Mouse (Mus musculus): ENCODE results near the gene Synm. TPM values are rescaled to one million over a fixed set of nuclear protein-coding genes. Genes with fewer than 3 reads are reported as not detected.

Synm gene
- polyA plus RNA-seq, 1 experiment from 2014 or later, result 0.07 TPM

DNA sequence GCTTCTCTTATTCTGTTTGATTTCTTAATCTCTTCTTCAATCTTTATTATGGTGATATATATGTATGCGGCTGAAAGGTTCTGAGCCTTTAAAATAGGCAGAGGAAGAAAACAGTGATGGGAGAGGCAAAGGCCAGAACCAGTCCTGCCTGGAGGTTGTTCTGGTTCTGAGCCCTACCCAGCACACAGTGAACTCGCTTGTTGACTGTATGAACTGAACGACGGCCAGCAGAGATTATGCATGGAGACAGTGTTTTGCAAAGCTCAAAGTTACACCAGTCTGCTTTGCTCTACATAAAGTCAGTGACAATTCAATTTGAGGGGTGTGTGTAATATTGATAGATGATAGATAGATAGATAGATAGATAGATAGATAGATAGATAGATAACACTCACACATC, 60.2 kb downstream of the Synm start:
- H3K4me3 ChIP-seq (replicated peaks), result no peak overlapping the region
- H3K27ac ChIP-seq, result no peak overlapping the region
- no peak overlapping the region for H3K4me2 ChIP-seq
- DNase-seq (no peak), ATAC-seq (ENCODE audit: low read depth) (no peak)
- H3K9me3 ChIP-seq (replicated peaks), result no peaks in the 10 kb centered on the region
- WGBS (ENCODE audit: insufficient replicate concordance), result 79% methylated on average over 4 of the region's 4 CpGs
- no peaks in the 10 kb centered on the region for H3K27me3 ChIP-seq
- H3K36me3 ChIP-seq, result no peaks in the 10 kb centered on the region
- no peaks in the 10 kb centered on the region for H3K4me1 ChIP-seq (replicated peaks)
- H3K9ac ChIP-seq, result no peak overlapping the region

GRCm38 (mm10) chr7:67697892-67698630, 61.5 kb downstream of the Synm start:
- Histone ChIP-seq H3K9me3 (replicated peaks) (no peaks in the 10 kb centered on the region), H3K27ac (no peak overlapping the region), H3K4me3 (replicated peaks) (no peak overlapping the region), H3K4me2 (no peak overlapping the region), H3K4me1 (replicated peaks) (no peaks in the 10 kb centered on the region), H3K9ac (no peak overlapping the region), H3K27me3 (no peaks in the 10 kb centered on the region), H3K36me3 (no peaks in the 10 kb centered on the region)
- DNase-seq (no peak), ATAC-seq (ENCODE audit: low read depth) (no peak)
- WGBS (ENCODE audit: insufficient replicate concordance), result 84% methylated on average over 28 of the region's 28 CpGs

DNA sequence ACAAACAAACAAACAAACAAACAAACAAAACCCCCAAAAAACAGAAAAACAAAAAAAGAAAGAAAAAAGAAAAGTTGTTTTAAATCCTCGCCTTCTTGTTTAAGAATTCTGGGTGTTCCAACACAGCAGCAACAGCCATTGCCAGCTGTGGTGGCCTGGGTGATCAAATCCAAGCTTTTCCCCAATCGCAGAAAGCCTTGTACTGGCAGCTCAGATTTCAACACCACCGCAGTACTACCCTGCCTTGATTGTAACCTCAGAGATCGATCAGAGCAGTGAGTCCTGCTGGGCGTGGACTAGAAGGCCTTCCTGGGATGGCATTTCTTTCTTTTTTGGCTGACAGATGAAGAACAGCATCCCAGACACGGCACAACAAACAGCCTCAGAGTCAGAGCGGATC, 63.6 kb downstream of the Synm start:
- Histone ChIP-seq H3K27me3 (no peaks in the 10 kb centered on the region), H3K36me3 (no peaks in the 10 kb centered on the region), H3K27ac (no peak overlapping the region), H3K9me3 (replicated peaks) (no peaks in the 10 kb centered on the region), H3K4me2 (no peak overlapping the region), H3K9ac (no peak overlapping the region), H3K4me1 (replicated peaks) (no peaks in the 10 kb centered on the region), H3K4me3 (replicated peaks) (no peak overlapping the region)
- ATAC-seq (ENCODE audit: low read depth) (no peak), DNase-seq (no peak)
- 58% methylated on average over 7 of the region's 7 CpGs for WGBS (ENCODE audit: insufficient replicate concordance)

- H3K36me3 ChIP-seq, result no peaks in the 10 kb centered on the region
- 83% methylated on average over 23 of the region's 23 CpGs for WGBS (ENCODE audit: insufficient replicate concordance)
- no peak overlapping the region for H3K4me2 ChIP-seq
- no peak overlapping the region for H3K27ac ChIP-seq
- H3K9me3 ChIP-seq (replicated peaks), result no peaks in the 10 kb centered on the region
- H3K4me3 ChIP-seq (replicated peaks), result no peak overlapping the region
- DNase-seq (no peak), ATAC-seq (ENCODE audit: low read depth) (no peak)
- H3K9ac ChIP-seq, result no peak overlapping the region
- H3K4me1 ChIP-seq (replicated peaks), result no peaks in the 10 kb centered on the region
- no peaks in the 10 kb centered on the region for H3K27me3 ChIP-seq
Measured at GRCm38 (mm10) chr7:67692791-67693538, 66.6 kb downstream of the Synm start.

DNA sequence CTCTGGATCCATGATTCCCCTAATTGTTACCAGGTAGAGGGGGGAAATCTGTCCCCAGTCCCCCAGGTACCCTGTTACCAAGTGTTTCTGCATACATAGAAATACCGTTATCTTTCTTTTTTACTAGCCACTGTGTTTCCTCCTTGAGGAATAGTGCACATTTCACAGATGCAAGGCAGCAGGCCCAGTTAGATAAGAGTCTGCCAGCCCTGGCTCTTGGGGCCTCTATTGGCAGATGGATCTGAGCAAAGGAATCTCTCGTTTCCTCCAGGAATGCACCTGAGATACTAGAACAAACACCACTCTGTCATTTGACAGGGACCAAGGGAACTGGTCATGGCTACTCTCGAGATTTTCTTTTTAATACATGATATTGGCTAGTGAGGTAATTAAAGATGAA, 67.4 kb downstream of the Synm start:
- Histone ChIP-seq H3K4me1 (replicated peaks) (no peaks in the 10 kb centered on the region), H3K4me3 (replicated peaks) (no peak overlapping the region), H3K9me3 (replicated peaks) (no peaks in the 10 kb centered on the region), H3K27ac (no peak overlapping the region), H3K9ac (no peak overlapping the region), H3K27me3 (no peaks in the 10 kb centered on the region), H3K36me3 (no peaks in the 10 kb centered on the region), H3K4me2 (no peak overlapping the region)
- 31% methylated on average over 3 of the region's 3 CpGs for WGBS (ENCODE audit: insufficient replicate concordance)
- ATAC-seq (ENCODE audit: low read depth) (no peak), DNase-seq (no peak)

DNA sequence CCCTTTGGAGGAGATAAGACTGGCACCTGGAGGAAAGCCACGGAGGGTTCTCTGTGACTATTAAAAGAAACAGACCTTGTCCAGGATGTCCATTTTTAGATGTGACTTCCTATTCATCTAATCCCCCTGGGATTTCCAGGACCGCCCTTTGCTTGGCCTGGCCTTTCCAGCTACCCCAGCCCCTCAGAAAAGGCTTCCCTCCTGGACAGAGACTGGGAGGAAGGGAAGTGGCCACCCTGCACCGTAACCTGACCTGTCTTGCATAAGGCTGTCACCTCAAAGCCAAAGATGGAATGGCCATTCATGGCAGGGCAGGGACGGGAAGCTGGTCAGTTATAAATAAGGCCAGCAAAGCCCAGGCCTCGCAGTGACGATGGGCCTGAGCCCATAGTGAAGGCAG, 68.5 kb downstream of the Synm start:
- Histone ChIP-seq H3K4me2 (no peak overlapping the region), H3K4me1 (replicated peaks) (no peaks in the 10 kb centered on the region), H3K27me3 (no peaks in the 10 kb centered on the region), H3K4me3 (replicated peaks) (no peak overlapping the region), H3K27ac (no peak overlapping the region), H3K9ac (no peak overlapping the region), H3K9me3 (replicated peaks) (no peaks in the 10 kb centered on the region), H3K36me3 (no peaks in the 10 kb centered on the region)
- ATAC-seq (ENCODE audit: low read depth) (no peak), DNase-seq (no peak)
- WGBS (ENCODE audit: insufficient replicate concordance), result 65% methylated on average over 6 of the region's 6 CpGs

GRCm38 (mm10) chr7:67689793-67690192, 69.7 kb downstream of the Synm start:
- H3K27me3 ChIP-seq, result no peaks in the 10 kb centered on the region
- H3K9ac ChIP-seq, result no peak overlapping the region
- H3K9me3 ChIP-seq (replicated peaks), result no peaks in the 10 kb centered on the region
- H3K27ac ChIP-seq, result no peak overlapping the region
- 56% methylated on average over 7 of the region's 7 CpGs for WGBS (ENCODE audit: insufficient replicate concordance)
- DNase-seq, result no peak
- no peak overlapping the region for H3K4me3 ChIP-seq (replicated peaks)
- no peak for ATAC-seq (ENCODE audit: low read depth)
- H3K36me3 ChIP-seq, result peaks cover 4% of the 10 kb centered on the region
- H3K4me1 ChIP-seq (replicated peaks), result no peaks in the 10 kb centered on the region
- H3K4me2 ChIP-seq, result no peak overlapping the region

DNA sequence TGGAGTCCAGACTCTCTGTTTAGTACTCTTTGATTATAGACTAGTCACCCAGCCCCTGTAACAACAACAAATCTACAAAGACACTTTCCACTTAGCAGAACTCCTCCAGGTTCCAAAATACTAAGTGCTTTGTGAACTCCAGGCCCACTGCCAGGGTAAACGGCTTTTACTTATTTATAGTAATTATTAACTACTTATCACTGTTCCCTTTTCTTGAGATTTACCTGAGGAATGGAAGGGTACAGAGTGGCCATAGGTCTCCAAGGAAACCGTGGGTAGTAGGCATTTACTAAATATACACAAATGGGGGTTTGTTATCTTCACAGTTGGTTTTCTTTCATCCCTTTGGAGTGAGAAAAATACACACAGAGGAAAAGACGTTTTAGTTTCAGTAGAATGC, 71.3 kb downstream of the Synm start:
- Histone ChIP-seq H3K4me2 (no peak overlapping the region), H3K27ac (no peak overlapping the region), H3K9me3 (replicated peaks) (no peaks in the 10 kb centered on the region), H3K27me3 (no peaks in the 10 kb centered on the region), H3K36me3 (peaks cover 4% of the 10 kb centered on the region), H3K9ac (no peak overlapping the region), H3K4me1 (replicated peaks) (no peaks in the 10 kb centered on the region), H3K4me3 (replicated peaks) (no peak overlapping the region)
- no peak for ATAC-seq (ENCODE audit: low read depth)
- WGBS (ENCODE audit: insufficient replicate concordance), result 39% methylated on average over 3 of the region's 3 CpGs
- no peak for DNase-seq

- Histone ChIP-seq H3K4me3 (replicated peaks) (no peak overlapping the region), H3K9ac (no peak overlapping the region), H3K4me1 (replicated peaks) (no peaks in the 10 kb centered on the region), H3K36me3 (peaks cover 4% of the 10 kb centered on the region), H3K27me3 (no peaks in the 10 kb centered on the region), H3K4me2 (no peak overlapping the region), H3K9me3 (replicated peaks) (no peaks in the 10 kb centered on the region), H3K27ac (no peak overlapping the region)
- DNase-seq (no peak), ATAC-seq (ENCODE audit: low read depth) (no peak)
- WGBS (ENCODE audit: insufficient replicate concordance), result 89% methylated on average over 3 of the region's 3 CpGs
Measured at GRCm38 (mm10) chr7:67686545-67686944, 73.0 kb downstream of the Synm start.

DNA sequence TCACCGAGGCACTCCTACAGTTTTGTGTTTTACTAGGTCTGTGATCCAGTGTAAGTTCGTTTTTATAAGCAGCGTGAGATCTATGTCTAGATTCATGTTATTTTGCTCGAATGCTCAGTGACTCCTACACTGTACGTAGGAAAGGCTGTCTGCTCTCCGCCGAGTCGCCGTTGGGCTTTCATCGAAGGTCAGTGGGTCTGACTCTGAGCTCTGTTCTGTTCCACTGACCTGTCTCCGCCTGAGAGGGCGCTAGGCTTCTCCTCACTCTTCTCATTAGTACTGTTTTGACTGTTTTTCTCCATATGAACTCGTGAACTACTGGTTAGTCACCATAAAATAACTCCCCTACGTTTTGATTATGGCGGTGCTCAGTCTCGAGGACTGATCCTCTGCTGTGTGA, 76.5 kb downstream of the Synm start:
- 73% methylated on average over 16 of the region's 16 CpGs for WGBS (ENCODE audit: insufficient replicate concordance)
- no peak overlapping the region for H3K9ac ChIP-seq
- H3K27me3 ChIP-seq, result no peaks in the 10 kb centered on the region
- no peaks in the 10 kb centered on the region for H3K9me3 ChIP-seq (replicated peaks)
- no peaks in the 10 kb centered on the region for H3K4me1 ChIP-seq (replicated peaks)
- H3K4me2 ChIP-seq, result no peak overlapping the region
- H3K36me3 ChIP-seq, result peaks cover 7% of the 10 kb centered on the region
- no peak for DNase-seq
- ATAC-seq (ENCODE audit: low read depth), result no peak
- no peak overlapping the region for H3K4me3 ChIP-seq (replicated peaks)
- H3K27ac ChIP-seq, result no peak overlapping the region

DNA sequence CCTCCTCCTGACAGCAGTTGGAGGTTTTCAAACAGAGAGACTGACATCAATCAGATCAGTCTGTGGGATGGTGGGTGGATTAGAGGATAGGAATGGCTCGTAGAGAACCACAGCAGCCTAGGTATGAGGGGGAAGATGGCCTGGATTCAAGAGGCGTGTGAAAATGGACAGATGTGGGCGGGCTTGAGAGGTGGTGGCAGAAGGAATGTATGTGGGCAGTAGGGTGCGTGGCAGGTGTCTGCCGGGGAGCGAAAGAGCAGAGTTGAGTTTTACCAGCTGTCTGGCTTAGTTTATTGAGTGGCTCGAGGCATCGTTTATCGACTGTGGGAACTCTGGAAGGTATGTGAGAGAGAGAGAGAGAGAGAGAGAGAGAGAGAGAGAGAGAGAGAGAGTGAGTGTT, 78.5 kb downstream of the Synm start:
- no peak overlapping the region for H3K9ac ChIP-seq
- no peaks in the 10 kb centered on the region for H3K9me3 ChIP-seq (replicated peaks)
- WGBS (ENCODE audit: insufficient replicate concordance), result 73% methylated on average over 9 of the region's 9 CpGs
- H3K27ac ChIP-seq, result no peak overlapping the region
- no peaks in the 10 kb centered on the region for H3K4me1 ChIP-seq (replicated peaks)
- no peak overlapping the region for H3K4me3 ChIP-seq (replicated peaks)
- peaks cover 7% of the 10 kb centered on the region for H3K36me3 ChIP-seq
- no peak for ATAC-seq (ENCODE audit: low read depth)
- no peak overlapping the region for H3K4me2 ChIP-seq
- DNase-seq, result no peak
- H3K27me3 ChIP-seq, result no peaks in the 10 kb centered on the region

Data from liver, embryonic 13.5 days (tissue).